Mouse (Mus musculus) myocyte (in vitro differentiated cells): ENCODE data around the gene Rap1b. TPM values are rescaled to one million over a fixed set of nuclear protein-coding genes. Genes with fewer than 3 reads are reported as not detected.

Experiments used
- H3K27me3 ChIP-seq: one replicate; pipeline ENCODE4 v1.6.1; 2011; ENCODE audit not compliant: control insufficient read depth, insufficient read depth, insufficient read length
- H3K36me3 ChIP-seq: one replicate; pipeline ENCODE4 v1.6.1; 2011; ENCODE audit not compliant: control insufficient read depth, insufficient read depth
- H3K4me2 ChIP-seq: one replicate; pipeline ENCODE4 v1.6.1; 2011; ENCODE audit warnings: low read depth, control low read depth
- H3K4me3 ChIP-seq: one replicate; pipeline ENCODE4 v1.5.1; 2011; ENCODE audit warnings: mild to moderate bottlenecking, control low read depth, moderate library complexity
- H3K79me2 ChIP-seq: one replicate; pipeline ENCODE4 v1.6.1; 2011; ENCODE audit not compliant: control insufficient read depth, insufficient read depth
- H3ac ChIP-seq: one replicate; pipeline ENCODE4 v1.6.1; 2011; ENCODE audit not compliant: control insufficient read depth, insufficient read length
- CEBPB ChIP-seq: IDR thresholded peaks from 2 replicates; pipeline ENCODE4 v1.6.1; 2011; ENCODE audit warnings: mild to moderate bottlenecking, moderate library complexity; ENCODE audit not compliant: poor library complexity, insufficient read depth, severe bottlenecking
- E2F4 ChIP-seq: IDR thresholded peaks from one replicate; pipeline ENCODE4 v1.6.1; 2011; ENCODE audit warnings: mild to moderate bottlenecking, control low read depth, moderate library complexity; ENCODE audit not compliant: insufficient read depth
- MAX ChIP-seq: IDR thresholded peaks from one replicate; pipeline ENCODE4 v1.6.1; 2011; ENCODE audit warnings: low read depth, mild to moderate bottlenecking, control low read depth
- MYOD1 ChIP-seq, 3 experiments: IDR thresholded peaks; one replicate each; pipeline ENCODE4 v1.6.1; 2011; ENCODE audit warnings: control low read depth in 2 of 3, low read depth in 2 of 3, mild to moderate bottlenecking in 2 of 3, moderate library complexity in 1 of 3; ENCODE audit not compliant: insufficient read length in 2 of 3, control insufficient read depth in 1 of 3
- MYOG ChIP-seq, 3 experiments: IDR thresholded peaks; one replicate each; pipeline ENCODE4 v1.6.1; 2011; ENCODE audit warnings: control low read depth in 2 of 3, low read depth in 2 of 3, mild to moderate bottlenecking in 2 of 3; ENCODE audit not compliant: insufficient read length in 2 of 3, control insufficient read depth in 1 of 3, insufficient read depth in 1 of 3
- POLR2A ChIP-seq: IDR thresholded peaks from one replicate; pipeline ENCODE4 v1.6.1; 2011; ENCODE audit warnings: low read depth, mild to moderate bottlenecking, control low read depth, moderate library complexity; ENCODE audit not compliant: insufficient read length
- POLR2AphosphoS2 ChIP-seq: IDR thresholded peaks from one replicate; pipeline ENCODE4 v1.6.1; 2011; ENCODE audit warnings: low read depth, control low read depth; ENCODE audit not compliant: insufficient read length
- REST ChIP-seq: IDR thresholded peaks from one replicate; pipeline ENCODE4 v1.6.1; 2011; ENCODE audit warnings: mild to moderate bottlenecking, control low read depth, moderate library complexity; ENCODE audit not compliant: insufficient read depth, insufficient read length
- SRF ChIP-seq: IDR thresholded peaks from one replicate; pipeline ENCODE4 v1.6.1; 2011; ENCODE audit warnings: low read depth; ENCODE audit not compliant: control insufficient read depth, insufficient read length
- TCF12 ChIP-seq: IDR thresholded peaks from one replicate; pipeline ENCODE4 v1.6.1; 2011; ENCODE audit warnings: mild to moderate bottlenecking, control low read depth; ENCODE audit not compliant: poor library complexity, insufficient read depth, severe bottlenecking
- TCF3 ChIP-seq: IDR thresholded peaks from one replicate; pipeline ENCODE4 v1.6.1; 2011; ENCODE audit warnings: low read depth, control low read depth; ENCODE audit not compliant: insufficient read length
- USF1 ChIP-seq: IDR thresholded peaks from one replicate; pipeline ENCODE4 v1.6.1; 2011; ENCODE audit warnings: low read depth, mild to moderate bottlenecking, control low read depth, moderate library complexity
- polyA plus RNA-seq: library from polyadenylated mRNA; unstranded; fragments of >200 nt; fragmentation: generic; extraction: Trizol; gene quantifications from one replicate; pipeline ENCODE4 v1.2.1, GENCODE M21; 2012; ENCODE audit warnings: missing spikeins

The Rap1b gene
- polyA plus RNA-seq, 1 experiment, result 62.3 TPM

DNA sequence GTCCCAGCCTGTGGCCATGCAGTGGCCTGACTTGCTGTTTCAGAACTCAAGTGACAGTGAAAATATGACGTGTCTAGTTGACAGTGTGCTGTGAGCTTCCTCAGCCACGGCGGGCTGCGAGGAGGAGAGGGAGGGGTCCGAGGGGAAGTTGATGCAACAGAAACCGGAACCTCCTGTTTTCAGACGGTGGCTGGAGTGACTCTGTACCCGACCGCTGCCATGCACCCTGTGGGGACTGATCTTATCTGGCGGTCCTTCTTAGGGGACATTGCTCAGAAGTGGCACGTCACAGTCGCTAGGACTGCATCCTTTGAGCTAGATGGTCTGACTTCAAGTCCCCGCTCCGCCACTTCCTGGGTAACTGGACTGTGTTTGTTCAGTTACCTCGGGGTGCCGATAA is 15.1 kb upstream of the Rap1b start:
- Histone ChIP-seq H3K4me3 (no peak overlapping the region), H3K79me2 (no peaks in the 10 kb centered on the region), H3K4me2 (no peak overlapping the region), H3ac (no peak overlapping the region), H3K27me3 (no peaks in the 10 kb centered on the region), H3K36me3 (no peaks in the 10 kb centered on the region)
- no peak for TF ChIP-seq MYOD1 (IDR thresholded peaks at IDR 0.05; ENCODE audit: control insufficient read depth in 1 of 3, insufficient read length in 2 of 3, low read depth in 2 of 3)
- no peak for TF ChIP-seq POLR2A
- no peak for TF ChIP-seq POLR2AphosphoS2
- TF ChIP-seq CEBPB, result no peak

DNA sequence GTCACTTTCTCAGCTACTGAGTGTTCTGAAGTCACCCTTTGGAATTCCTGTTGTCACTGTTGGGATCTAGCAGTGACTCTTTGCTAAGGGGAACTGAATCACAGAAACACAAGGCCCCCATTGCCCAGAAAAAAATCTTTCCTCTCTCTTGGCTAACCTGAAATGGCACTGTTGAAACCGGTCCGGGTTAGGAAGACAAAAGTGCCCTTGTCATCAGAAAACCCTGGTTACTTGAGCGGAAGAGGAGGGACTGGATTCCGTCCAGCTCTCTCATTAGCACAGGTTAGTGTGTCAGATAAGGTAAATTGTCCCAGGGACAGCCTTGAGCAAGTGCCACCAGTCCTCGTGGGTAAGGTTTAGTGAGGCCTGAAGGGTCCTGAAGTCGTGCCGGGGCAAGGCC is 14.5 kb upstream of the Rap1b start:
- TF ChIP-seq SRF, result no peak
- no peak for TF ChIP-seq REST
- no peak for TF ChIP-seq POLR2A
- no peak for TF ChIP-seq E2F4
- TF ChIP-seq USF1, result no peak
- TF ChIP-seq MYOD1 (IDR thresholded peaks at IDR 0.05; ENCODE audit: control insufficient read depth in 1 of 3, insufficient read length in 2 of 3, low read depth in 2 of 3), result no peak
- TF ChIP-seq MYOG (IDR thresholded peaks at IDR 0.05; ENCODE audit: control insufficient read depth in 1 of 3, insufficient read depth in 1 of 3, insufficient read length in 2 of 3, low read depth in 2 of 3), result no peak
- TF ChIP-seq CEBPB, result no peak
- no peak for TF ChIP-seq POLR2AphosphoS2
- no peak for TF ChIP-seq TCF3
- TF ChIP-seq TCF12, result no peak
- TF ChIP-seq MAX, result no peak
- H3K79me2 ChIP-seq, result no peaks in the 10 kb centered on the region
- H3K36me3 ChIP-seq, result no peaks in the 10 kb centered on the region
- no peaks in the 10 kb centered on the region for H3K27me3 ChIP-seq
- H3ac ChIP-seq, result no peak overlapping the region
- no peak overlapping the region for H3K4me3 ChIP-seq
- H3K4me2 ChIP-seq, result no peak overlapping the region

DNA sequence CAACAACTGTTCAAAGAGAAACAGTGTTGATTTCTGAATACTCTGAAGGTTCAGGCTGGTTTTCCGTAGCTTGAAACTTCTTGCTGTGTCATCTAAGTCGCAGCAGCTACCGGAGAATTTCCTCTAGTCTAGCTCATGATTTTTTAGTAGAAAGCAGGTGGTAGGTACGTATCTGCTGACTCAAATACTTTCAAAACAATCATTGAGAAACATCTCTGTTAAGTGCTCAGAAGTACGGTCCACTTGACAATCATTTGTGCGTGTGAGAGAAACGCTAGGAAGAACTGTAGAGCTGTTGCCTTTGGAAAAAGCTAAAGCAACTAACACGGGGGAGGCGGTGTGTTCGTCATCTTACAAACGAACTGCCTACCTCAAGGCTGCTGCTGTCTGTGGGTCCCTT is 14.0 kb upstream of the Rap1b start:
- Histone ChIP-seq H3K4me2 (no peak overlapping the region), H3K27me3 (no peaks in the 10 kb centered on the region), H3K4me3 (no peak overlapping the region), H3K79me2 (no peaks in the 10 kb centered on the region), H3K36me3 (no peaks in the 10 kb centered on the region), H3ac (no peak overlapping the region)
- TF ChIP-seq TCF3, result no peak
- TF ChIP-seq POLR2A, result no peak
- TF ChIP-seq CEBPB, result no peak
- no peak for TF ChIP-seq SRF

DNA sequence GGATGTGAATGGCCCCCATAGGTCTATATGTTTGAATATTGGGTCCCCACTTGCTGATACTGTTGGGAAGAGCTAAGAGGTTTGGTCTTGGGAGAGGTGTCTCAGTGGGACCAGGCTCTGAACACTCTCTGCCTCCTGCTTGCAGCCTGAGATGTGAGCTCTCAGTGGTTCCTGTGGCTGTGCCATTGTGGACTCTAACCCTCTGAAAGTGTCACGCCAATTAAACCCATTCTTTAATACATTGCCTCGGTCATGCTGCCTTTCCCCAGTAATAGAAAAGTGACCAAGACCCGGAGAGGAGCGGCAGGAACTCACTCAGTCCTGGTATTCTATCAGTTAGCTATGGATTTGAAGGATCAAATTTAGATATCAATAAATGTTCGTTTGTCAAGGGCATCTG is 12.4 kb upstream of the Rap1b start:
- Histone ChIP-seq H3ac (no peak overlapping the region), H3K79me2 (no peaks in the 10 kb centered on the region), H3K4me2 (no peak overlapping the region), H3K4me3 (no peak overlapping the region), H3K27me3 (no peaks in the 10 kb centered on the region), H3K36me3 (no peaks in the 10 kb centered on the region)
- TF ChIP-seq POLR2A (no peak), E2F4 (no peak), TCF12 (no peak), TCF3 (no peak), SRF (no peak), CEBPB (no peak), REST (no peak), MYOD1 (IDR thresholded peaks at IDR 0.05; ENCODE audit: control insufficient read depth in 1 of 3, insufficient read length in 2 of 3, low read depth in 2 of 3) (no peak), POLR2AphosphoS2 (no peak), MYOG (IDR thresholded peaks at IDR 0.05; ENCODE audit: control insufficient read depth in 1 of 3, insufficient read depth in 1 of 3, insufficient read length in 2 of 3, low read depth in 2 of 3) (no peak), USF1 (no peak), MAX (no peak)

DNA sequence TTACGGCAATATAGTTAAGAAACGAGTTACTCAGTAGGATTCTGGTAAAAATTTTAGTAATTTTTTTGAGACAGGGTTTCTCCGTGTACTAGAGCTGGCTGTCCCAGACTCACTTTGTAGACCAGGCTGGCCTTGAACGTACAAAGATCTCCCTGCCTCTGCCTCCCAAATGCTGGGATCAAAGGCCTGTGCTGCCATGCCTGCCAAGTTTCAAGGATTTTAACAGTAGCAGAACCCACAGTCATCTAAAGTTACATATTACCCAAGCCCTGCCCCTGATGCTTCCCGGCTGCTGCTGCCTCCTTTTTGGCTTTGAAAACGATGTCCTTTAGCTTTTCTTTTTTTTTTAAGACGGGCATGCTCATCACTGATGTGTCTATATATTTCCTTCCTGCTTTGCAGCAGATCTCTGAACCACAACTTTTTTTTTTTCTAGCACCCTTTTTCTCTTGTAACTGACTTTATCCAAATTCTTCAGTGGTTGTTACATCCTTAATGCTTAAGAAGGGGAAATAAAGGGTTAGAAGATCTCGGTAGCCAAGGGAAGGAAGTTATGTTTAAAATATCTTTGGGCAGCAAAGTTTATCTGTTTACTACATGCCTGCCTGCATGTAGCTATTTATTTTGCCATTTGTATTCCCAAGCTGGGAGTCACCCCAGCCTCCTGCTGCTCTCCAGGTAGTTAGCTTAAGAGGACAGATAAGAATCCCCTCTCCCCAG is 10.3 kb upstream of the Rap1b start:
- no peak for TF ChIP-seq SRF
- no peak for TF ChIP-seq TCF3
- TF ChIP-seq CEBPB, result no peak
- TF ChIP-seq POLR2A, result no peak
- TF ChIP-seq POLR2AphosphoS2, result no peak
- TF ChIP-seq MYOG (IDR thresholded peaks at IDR 0.05; ENCODE audit: control insufficient read depth in 1 of 3, insufficient read depth in 1 of 3, insufficient read length in 2 of 3, low read depth in 2 of 3), result no peak
- no peak for TF ChIP-seq MYOD1 (IDR thresholded peaks at IDR 0.05; ENCODE audit: control insufficient read depth in 1 of 3, insufficient read length in 2 of 3, low read depth in 2 of 3)
- TF ChIP-seq MAX, result no peak
- no peak for TF ChIP-seq REST
- no peak for TF ChIP-seq E2F4
- no peak for TF ChIP-seq TCF12
- no peak for TF ChIP-seq USF1
- H3K36me3 ChIP-seq, result no peaks in the 10 kb centered on the region
- no peaks in the 10 kb centered on the region for H3K27me3 ChIP-seq
- no peak overlapping the region for H3K4me2 ChIP-seq
- H3K79me2 ChIP-seq, result no peaks in the 10 kb centered on the region
- H3ac ChIP-seq, result no peak overlapping the region
- H3K4me3 ChIP-seq, result no peak overlapping the region
